Mouse (Mus musculus): ENCODE measurements around the gene Fahd2a.

The Fahd2a gene

GRCm38 (mm10) chr2:127444055-127444789, at the start of gene Fahd2a:
Gene Fahd2a, minus strand, starts transcription at chr2:127444565.
- peak; percentile 91 for DNase-seq

DNA sequence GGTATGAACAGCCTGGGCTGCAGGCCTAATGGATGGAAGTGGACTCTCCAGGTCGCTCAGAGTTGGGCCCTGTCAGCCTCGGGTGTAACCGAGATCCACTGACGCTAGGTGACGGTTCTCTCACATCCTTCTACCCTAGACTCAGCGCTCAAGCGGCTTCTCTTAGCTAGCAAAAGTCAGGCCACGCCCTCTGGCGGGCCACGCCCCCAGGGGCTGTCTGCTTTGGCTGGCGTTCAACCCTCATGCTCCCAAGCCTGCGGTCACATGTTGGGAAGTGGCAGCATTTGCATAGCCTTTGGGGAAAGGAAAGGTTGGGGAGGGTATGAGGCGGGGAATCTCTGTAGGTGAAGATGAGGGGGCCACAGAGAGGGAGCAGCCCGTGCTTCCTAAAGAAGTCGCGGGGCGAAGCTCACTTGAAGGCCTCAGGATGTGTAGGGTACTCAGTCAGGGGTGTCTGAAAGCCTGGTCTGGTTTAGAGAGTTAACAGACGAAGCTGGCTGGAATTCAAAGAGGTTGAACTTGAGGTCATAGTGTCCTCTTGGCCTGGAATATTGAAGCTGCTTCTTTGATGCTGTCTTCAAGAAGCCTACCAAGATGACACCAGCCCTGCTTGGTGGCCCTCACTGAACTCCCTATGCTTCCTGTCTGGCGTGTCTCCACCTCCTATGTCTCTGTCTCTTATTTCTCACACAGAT, 40.3 kb upstream of the Fahd2a start:
- DNase-seq = no peak

DNA sequence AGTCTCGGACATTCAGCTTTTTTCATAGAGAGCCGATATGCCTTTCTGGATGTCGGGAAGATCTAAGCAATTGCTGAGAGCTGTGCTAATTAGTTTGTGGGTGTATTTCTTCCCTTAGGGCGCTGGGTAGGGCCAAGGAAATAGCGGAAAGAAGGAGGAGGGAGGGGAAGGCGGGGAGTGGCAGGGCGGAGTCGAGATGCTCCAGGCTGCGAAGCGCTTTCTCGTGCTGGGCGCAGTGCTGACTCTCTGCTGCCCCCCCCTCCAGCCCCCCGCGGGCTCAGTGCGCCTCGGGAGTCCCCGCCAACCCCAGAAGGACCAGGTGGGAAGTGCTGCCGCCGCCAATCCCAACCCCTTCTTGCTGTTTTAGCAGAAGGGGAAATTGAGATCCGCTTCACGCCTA, 38.6 kb upstream of the Fahd2a start:
- no peak for DNase-seq

- DNase-seq = no peak
Measured at GRCm38 (mm10) chr2:127482533-127482911, 38.2 kb upstream of the Fahd2a start.

DNA sequence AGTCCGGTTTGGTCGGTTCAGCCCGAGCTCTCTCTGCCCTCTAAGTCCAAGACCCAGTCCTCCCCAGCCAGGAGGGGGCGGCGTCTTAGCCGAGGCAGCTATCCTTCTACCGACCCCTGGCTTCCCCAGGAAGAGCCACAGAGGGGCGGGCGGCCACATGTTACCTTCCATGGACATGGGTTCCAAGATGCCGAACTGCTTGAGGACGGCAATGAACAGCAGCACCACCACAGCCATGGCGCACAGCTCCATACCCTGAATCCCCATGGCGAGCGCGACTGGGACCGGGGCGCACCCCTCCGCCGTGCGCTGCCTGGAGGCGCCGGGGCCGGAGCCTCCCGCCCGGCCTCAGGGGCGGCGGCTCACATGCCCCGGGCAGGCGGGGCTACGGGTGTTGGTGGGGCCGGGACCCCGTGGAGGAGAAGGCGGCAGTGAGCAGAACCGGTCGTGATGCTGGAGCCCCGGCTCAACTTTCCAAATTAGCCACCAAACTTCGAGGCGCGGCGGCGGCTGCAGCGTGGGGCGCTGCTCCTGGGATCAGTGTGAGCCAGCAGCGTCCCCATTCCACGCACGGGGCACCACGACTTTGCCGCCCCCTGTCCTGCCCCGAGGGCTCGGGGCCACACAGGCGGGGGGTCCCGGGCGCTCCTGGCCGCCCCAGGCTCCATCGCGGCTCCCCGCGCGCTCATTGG, 37.6 kb upstream of the Fahd2a start:
- DNase-seq = no peak

- DNase-seq = no peak
Measured at GRCm38 (mm10) chr2:127479763-127480162, 35.4 kb upstream of the Fahd2a start.

- DNase-seq = no peak
Measured at GRCm38 (mm10) chr2:127479210-127479609, 34.8 kb upstream of the Fahd2a start.

- DNase-seq = no peak
Measured at GRCm38 (mm10) chr2:127472279-127472678, 27.9 kb upstream of the Fahd2a start.

DNA sequence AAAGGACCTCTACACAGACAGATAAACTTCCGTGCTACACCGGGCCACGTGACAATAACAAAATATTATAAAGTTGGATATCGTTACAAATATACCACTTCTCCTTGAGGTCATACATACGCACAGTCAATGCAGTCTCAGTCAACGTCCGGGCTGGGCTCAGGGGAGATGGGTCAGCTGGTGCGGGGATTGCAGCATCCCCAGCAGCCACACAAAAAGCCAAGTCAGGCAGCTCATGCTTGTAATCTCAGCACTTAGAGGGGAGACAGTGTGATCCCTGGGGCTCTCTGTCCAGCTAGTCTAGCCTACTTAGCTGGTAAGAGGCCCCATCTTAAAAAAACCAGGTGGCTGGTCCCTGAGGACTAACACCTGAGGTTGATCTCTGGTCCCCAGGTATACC, 26.9 kb upstream of the Fahd2a start:
- DNase-seq = no peak

- no peak for DNase-seq
Measured at GRCm38 (mm10) chr2:127470661-127471060, 26.3 kb upstream of the Fahd2a start.

- DNase-seq = no peak
Measured at GRCm38 (mm10) chr2:127470183-127470582, 25.8 kb upstream of the Fahd2a start.

GRCm38 (mm10) chr2:127462314-127462713, 17.9 kb upstream of the Fahd2a start:
- peak; percentile 70 for DNase-seq

DNA sequence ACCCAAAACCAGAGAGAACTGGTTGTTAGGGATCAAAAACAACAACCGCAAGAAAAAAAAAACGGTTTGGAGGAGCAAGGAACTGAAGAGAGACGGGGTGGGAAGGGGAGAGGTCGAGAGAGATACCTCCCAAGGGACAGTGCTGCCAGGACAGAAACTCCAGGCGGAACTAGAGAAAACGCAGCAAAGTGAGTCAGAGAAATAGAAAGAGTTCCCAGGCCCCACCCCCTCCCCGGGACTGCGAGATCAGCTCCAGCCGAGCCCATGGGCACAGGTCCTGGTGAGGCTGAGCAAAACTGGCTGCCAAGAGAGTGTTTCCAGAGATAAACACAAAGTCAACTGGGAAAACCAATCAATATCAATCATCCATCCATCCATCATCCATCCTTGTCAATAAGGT, 17.0 kb upstream of the Fahd2a start:
- DNase-seq = no peak

GRCm38 (mm10) chr2:127459341-127459740, 15.0 kb upstream of the Fahd2a start:
- DNase-seq = peak; percentile 53

GRCm38 (mm10) chr2:127453764-127454163, 9.4 kb upstream of the Fahd2a start:
- DNase-seq = peak; percentile 68

- no peak for DNase-seq
Measured at GRCm38 (mm10) chr2:127453141-127453540, 8.8 kb upstream of the Fahd2a start.

- no peak for DNase-seq
Measured at GRCm38 (mm10) chr2:127451748-127452147, 7.4 kb upstream of the Fahd2a start.

DNA sequence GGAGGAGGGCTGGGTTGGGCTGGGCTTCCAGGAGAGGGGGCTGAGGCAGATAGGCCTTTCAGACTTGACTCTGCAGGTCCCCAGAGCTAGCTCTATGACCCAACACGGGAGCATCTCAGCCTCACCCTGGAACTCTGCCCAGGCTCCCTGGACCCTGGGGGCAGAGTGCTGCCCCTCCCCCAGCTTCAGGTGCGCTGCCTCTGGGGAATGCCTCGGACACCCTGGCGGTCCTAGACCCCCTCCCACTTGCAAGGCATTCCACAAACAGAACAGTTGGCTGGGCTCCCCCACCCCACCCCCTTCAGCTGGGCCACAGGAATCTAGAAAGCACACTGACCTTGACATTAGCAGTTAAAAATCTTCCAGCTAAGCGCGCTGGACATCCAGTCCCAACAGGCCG, 5.3 kb upstream of the Fahd2a start:
- no peak for DNase-seq

GRCm38 (mm10) chr2:127446847-127447246, 2.5 kb upstream of the Fahd2a start:
- no peak for DNase-seq

DNA sequence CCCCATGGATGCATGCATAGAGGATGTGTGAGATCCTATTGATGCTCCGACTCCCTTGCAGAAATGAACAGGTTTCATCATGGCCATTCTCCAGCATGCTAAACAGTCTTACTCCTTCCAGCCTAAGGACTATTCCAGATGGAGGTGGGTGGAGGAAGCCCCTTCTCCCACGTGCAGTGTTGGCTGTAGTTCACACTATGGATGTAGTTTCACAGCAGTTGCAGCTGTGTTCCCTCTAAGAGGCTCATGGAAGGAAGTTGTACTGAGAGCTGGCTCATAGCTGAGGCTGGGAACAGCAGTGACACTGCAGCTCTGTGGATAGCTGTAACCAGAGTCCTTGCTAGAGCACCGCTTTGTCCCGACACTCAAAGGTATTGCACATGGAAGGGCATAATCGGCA, 6.7 kb downstream of the Fahd2a start:
- no peak for DNase-seq

DNA sequence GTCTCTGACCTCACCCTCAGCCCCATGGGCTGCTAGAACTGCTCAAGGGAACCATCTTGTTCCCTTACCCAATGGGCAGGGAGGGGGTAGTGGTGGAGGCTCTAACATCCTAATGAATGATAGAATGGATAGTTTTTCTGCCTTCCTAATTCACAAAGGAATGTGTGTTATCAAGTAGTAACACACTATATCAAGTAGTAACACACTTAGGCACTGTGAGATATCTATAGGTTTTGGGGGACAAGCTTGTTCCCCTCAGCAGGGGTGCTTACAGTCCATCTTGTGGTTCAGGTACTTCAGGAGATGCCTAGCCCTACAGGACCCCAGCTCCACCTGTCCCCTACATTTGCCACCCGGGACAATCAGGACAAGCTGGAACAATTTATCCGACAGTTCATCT, 8.8 kb downstream of the Fahd2a start:
- DNase-seq = no peak

GRCm38 (mm10) chr2:127435135-127435534, 9.2 kb downstream of the Fahd2a start:
- DNase-seq = no peak

GRCm38 (mm10) chr2:127433487-127434295, 10.7 kb downstream of the Fahd2a start:
- no peak for DNase-seq
